Mouse (Mus musculus): ENCODE measurements around the gene 2210408I21Rik. TPM values are rescaled to one million over a fixed set of nuclear protein-coding genes. Genes with fewer than 3 reads are reported as not detected.

2210408I21Rik gene
- polyA plus RNA-seq, 1 experiment from 2014 or later = 11.8 TPM

DNA sequence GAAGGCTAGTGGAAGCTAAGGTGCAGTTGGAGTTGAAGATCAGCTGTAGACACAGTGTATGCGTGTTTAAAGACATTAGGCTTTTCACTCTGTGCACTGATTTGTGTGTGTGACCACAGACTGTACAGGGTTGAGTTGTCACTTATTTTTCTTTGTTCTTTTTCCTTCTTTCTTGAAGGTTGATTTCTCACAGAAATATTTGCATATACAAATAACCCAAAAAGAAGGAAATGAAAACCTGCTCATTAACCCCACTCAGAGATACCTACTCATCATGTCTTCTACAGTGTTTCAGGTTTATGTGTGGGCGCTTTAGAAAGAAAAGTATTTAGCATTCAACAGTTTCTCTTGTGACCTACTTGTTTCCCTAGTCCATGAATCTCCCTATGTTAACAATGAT, 5.5 kb downstream of the 2210408I21Rik start:
- WGBS = 82% methylated on average over 2 of the region's 2 CpGs
- H3K4me1 ChIP-seq (ENCODE audit: control insufficient read depth, insufficient read depth, low read length) = no peaks in the 10 kb centered on the region
- no peak for ATAC-seq (ENCODE audit: insufficient number of reproducible peaks, insufficient read depth, low FRiP score, low read depth)
- no peak overlapping the region for H3K4me2 ChIP-seq (replicated peaks; ENCODE audit: low read depth, low read length)
- H3K9ac ChIP-seq (replicated peaks; ENCODE audit: low read depth, low read length) = no peak overlapping the region
- H3K36me3 ChIP-seq (ENCODE audit: control insufficient read depth, insufficient read depth, low read length) = no peaks in the 10 kb centered on the region
- H3K9me3 ChIP-seq (ENCODE audit: control insufficient read depth, low read depth, low read length) = no peaks in the 10 kb centered on the region; the same call in 1 of the 2 replicates
- H3K27me3 ChIP-seq (ENCODE audit: control insufficient read depth, insufficient read depth, low read length) = no peaks in the 10 kb centered on the region
- H3K4me3 ChIP-seq (ENCODE audit: low read depth, low read length) = no peak overlapping the region
- no peak overlapping the region for H3K27ac ChIP-seq (ENCODE audit: low read length)

DNA sequence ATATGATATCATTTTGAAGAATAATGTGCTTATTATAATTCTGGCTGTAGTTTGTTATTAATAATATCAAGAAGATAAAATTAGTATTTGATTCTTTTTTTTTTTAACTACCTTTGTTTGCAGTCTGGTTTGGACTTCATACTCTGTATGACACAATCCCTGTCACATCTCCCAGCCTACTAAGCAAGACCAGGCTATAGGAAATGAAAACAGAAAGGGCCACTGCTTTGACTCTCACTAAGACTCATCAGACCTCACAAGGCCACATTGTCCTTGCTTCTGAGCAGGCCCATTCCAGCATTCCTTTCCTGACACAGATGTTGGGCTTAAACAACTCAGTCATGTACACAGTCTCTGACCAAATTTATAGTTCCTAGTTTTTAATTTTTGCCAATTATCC, 42.6 kb downstream of the 2210408I21Rik start:
- Histone ChIP-seq H3K4me3 (ENCODE audit: low read depth, low read length) (no peak overlapping the region), H3K27me3 (ENCODE audit: control insufficient read depth, insufficient read depth, low read length) (no peaks in the 10 kb centered on the region), H3K4me1 (ENCODE audit: control insufficient read depth, insufficient read depth, low read length) (no peaks in the 10 kb centered on the region), H3K9me3 (ENCODE audit: control insufficient read depth, low read depth, low read length) (no peaks in the 10 kb centered on the region), H3K4me2 (replicated peaks; ENCODE audit: low read depth, low read length) (no peak overlapping the region), H3K9ac (replicated peaks; ENCODE audit: low read depth, low read length) (no peak overlapping the region), H3K27ac (ENCODE audit: low read length) (no peak overlapping the region), H3K36me3 (ENCODE audit: control insufficient read depth, insufficient read depth, low read length) (no peaks in the 10 kb centered on the region)
- ATAC-seq (ENCODE audit: insufficient number of reproducible peaks, insufficient read depth, low FRiP score, low read depth) = no peak

DNA sequence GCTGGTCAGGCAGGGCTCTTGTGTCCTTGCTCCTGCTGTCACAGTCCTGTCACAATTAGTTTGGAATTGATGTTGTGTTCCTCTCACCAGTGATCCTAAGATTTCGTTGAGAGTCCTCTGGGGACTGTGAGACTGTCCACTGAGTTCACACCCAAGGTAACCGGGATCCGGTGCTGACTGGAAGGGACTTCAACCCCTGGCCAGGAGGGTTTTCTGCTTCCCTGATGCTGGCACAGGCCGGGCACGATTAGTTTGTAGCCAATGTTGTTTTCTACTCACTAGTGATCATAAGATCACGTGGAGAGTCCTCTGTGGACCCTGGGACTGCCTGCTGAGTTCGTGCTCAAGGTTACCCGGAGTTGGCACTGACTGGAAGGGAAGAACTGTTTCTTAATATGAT, 55.3 kb downstream of the 2210408I21Rik start:
- Histone ChIP-seq H3K9me3 (ENCODE audit: control insufficient read depth, low read depth, low read length) (no peaks in the 10 kb centered on the region), H3K4me1 (ENCODE audit: control insufficient read depth, insufficient read depth, low read length) (no peaks in the 10 kb centered on the region), H3K9ac (replicated peaks; ENCODE audit: low read depth, low read length) (no peak overlapping the region), H3K4me3 (ENCODE audit: low read depth, low read length) (no peak overlapping the region), H3K27ac (ENCODE audit: low read length) (no peak overlapping the region), H3K27me3 (ENCODE audit: control insufficient read depth, insufficient read depth, low read length) (no peaks in the 10 kb centered on the region), H3K36me3 (ENCODE audit: control insufficient read depth, insufficient read depth, low read length) (no peaks in the 10 kb centered on the region), H3K4me2 (replicated peaks; ENCODE audit: low read depth, low read length) (no peak overlapping the region)
- no peak for ATAC-seq (ENCODE audit: insufficient number of reproducible peaks, insufficient read depth, low FRiP score, low read depth)
- 93% methylated on average over 8 of the region's 8 CpGs for WGBS

DNA sequence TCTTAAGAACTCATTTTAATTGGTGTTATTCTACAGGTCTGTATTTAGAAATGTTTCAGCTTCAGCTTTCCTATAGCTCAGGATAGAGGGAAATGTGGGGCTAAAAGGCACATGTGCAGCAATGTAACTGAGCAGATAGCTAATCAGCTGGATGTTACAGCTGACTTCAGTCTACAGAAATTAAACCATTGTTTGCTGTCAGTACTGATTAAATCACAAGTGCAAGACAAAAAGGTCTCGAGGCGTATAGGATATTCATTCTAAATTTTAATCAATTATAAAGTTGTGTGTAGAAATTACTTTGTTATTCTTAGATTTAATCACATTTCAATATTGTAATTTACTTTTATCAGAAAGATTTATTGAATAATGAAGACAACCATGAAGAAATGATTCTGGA, 56.9 kb downstream of the 2210408I21Rik start:
- Histone ChIP-seq H3K27me3 (ENCODE audit: control insufficient read depth, insufficient read depth, low read length) (no peaks in the 10 kb centered on the region), H3K27ac (ENCODE audit: low read length) (no peak overlapping the region), H3K4me3 (ENCODE audit: low read depth, low read length) (no peak overlapping the region), H3K9ac (replicated peaks; ENCODE audit: low read depth, low read length) (no peak overlapping the region), H3K4me2 (replicated peaks; ENCODE audit: low read depth, low read length) (no peak overlapping the region), H3K36me3 (ENCODE audit: control insufficient read depth, insufficient read depth, low read length) (no peaks in the 10 kb centered on the region), H3K9me3 (ENCODE audit: control insufficient read depth, low read depth, low read length) (no peaks in the 10 kb centered on the region), H3K4me1 (ENCODE audit: control insufficient read depth, insufficient read depth, low read length) (no peaks in the 10 kb centered on the region)
- no peak for ATAC-seq (ENCODE audit: insufficient number of reproducible peaks, insufficient read depth, low FRiP score, low read depth)
- WGBS = 90% methylated on average over 2 of the region's 2 CpGs

DNA sequence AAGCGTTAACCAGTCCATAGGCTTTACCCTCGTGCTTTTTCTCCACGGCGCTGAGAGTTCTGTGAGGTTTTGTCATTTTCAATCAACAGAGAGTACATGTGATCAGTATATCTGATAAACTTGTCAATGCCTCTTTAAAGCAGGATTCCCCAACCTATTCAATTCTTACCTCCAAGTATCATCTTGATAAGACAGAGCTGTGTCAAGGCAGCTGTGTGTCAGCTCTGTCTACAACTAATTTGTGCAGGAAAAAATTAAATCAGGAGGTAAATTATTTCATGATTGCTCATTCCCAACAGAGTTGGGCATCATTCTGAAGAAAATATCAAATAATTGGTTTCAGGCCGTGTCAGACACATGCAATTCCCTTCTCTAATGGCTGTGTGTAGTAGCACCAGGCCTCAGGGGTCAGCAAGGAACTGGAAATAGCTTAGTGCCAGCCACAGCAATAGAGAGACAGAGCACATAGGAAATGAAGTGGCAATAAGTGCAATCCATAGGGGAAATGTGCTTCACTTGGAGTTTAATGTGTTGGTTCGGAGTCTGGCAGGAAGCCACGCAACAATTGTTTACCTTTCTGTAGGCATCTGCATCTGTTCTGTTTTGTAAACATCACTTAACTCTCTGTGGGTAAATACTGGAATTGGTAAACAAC, 73.6 kb downstream of the 2210408I21Rik start:
- ATAC-seq (ENCODE audit: insufficient number of reproducible peaks, insufficient read depth, low FRiP score, low read depth) = no peak
- Histone ChIP-seq H3K4me3 (ENCODE audit: low read depth, low read length) (no peak overlapping the region), H3K4me2 (replicated peaks; ENCODE audit: low read depth, low read length) (no peak overlapping the region), H3K9ac (replicated peaks; ENCODE audit: low read depth, low read length) (no peak overlapping the region), H3K4me1 (ENCODE audit: control insufficient read depth, insufficient read depth, low read length) (no peaks in the 10 kb centered on the region), H3K27me3 (ENCODE audit: control insufficient read depth, insufficient read depth, low read length) (no peaks in the 10 kb centered on the region), H3K9me3 (ENCODE audit: control insufficient read depth, low read depth, low read length) (no peaks in the 10 kb centered on the region), H3K36me3 (ENCODE audit: control insufficient read depth, insufficient read depth, low read length) (no peaks in the 10 kb centered on the region), H3K27ac (ENCODE audit: low read length) (no peak overlapping the region)
- 67% methylated on average over 7 of the region's 7 CpGs for WGBS

DNA sequence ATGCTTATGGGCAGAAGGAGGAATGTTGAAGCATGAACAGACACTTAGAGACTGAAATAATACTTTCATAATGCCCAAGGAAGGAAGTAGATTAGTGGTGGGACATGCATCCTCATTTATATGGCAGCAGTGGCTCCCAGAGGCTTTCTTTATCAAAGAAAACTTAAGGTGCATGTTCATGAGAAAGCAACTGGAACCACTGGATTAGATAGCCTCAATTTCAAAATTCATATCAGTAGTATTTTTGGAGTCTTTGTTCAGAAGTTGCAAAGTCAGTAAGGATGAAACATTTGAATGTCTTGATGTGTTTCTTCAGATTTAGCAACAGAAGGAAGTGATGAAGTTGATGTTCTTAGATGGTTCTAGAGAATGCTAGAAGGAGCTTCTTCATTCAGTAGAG, 77.9 kb downstream of the 2210408I21Rik start:
- Histone ChIP-seq H3K9ac (replicated peaks; ENCODE audit: low read depth, low read length) (no peak overlapping the region), H3K4me2 (replicated peaks; ENCODE audit: low read depth, low read length) (no peak overlapping the region), H3K4me3 (ENCODE audit: low read depth, low read length) (no peak overlapping the region), H3K36me3 (ENCODE audit: control insufficient read depth, insufficient read depth, low read length) (no peaks in the 10 kb centered on the region), H3K27me3 (ENCODE audit: control insufficient read depth, insufficient read depth, low read length) (no peaks in the 10 kb centered on the region), H3K9me3 (ENCODE audit: control insufficient read depth, low read depth, low read length) (no peaks in the 10 kb centered on the region), H3K27ac (ENCODE audit: low read length) (no peak overlapping the region), H3K4me1 (ENCODE audit: control insufficient read depth, insufficient read depth, low read length) (no peaks in the 10 kb centered on the region)
- no peak for ATAC-seq (ENCODE audit: insufficient number of reproducible peaks, insufficient read depth, low FRiP score, low read depth)

DNA sequence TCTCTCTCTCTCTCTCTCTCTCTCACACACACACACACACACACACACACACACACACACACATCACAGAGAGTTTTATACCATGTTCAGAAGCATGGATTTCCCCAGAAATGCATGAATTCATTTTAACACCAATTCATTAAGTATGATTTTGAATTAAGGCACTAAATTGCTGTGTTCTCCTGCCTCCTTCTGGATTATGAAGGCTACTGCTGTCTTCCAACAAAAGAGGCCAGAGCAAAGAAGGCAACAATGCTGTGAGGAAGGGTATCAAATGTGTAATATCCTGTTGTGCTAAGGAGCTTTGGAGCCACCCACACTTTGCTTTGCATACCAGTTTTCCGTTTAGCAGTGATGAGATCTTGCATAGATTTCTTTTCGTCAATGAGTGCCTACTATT, 80.1 kb downstream of the 2210408I21Rik start:
- WGBS = 81% methylated on average over 2 of the region's 2 CpGs

DNA sequence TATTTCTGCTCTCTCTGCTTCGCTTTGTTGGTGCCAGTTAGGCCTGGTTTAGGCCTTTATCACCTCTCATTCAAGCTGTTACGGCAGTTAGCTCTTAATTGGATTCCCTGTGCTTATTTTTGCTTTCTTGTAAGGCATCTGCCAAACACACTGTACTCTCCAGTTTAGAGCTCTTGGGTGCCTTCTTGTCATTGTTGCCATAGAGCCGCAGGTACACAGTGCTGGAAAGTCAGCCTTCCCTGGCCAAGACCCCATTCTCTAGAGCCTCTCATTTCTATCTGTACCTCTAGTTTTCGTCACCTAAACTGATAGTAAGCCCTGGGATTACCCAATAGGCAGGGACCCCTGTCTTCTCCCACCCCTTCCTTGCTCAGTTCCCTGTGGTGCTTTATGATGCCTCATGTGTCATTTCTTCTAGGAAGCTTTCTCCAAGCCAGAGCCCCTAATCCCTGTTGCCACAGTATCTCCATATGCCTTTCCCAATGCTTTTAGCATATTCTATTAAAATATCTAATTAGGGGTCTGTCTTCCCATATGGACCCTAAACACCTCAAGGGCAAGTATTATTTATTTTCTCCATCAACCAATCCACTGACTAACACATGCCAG, 82.4 kb downstream of the 2210408I21Rik start:
- Histone ChIP-seq H3K4me1 (ENCODE audit: control insufficient read depth, insufficient read depth, low read length) (no peaks in the 10 kb centered on the region), H3K36me3 (ENCODE audit: control insufficient read depth, insufficient read depth, low read length) (no peaks in the 10 kb centered on the region), H3K27me3 (ENCODE audit: control insufficient read depth, insufficient read depth, low read length) (no peaks in the 10 kb centered on the region), H3K4me2 (replicated peaks; ENCODE audit: low read depth, low read length) (no peak overlapping the region), H3K4me3 (ENCODE audit: low read depth, low read length) (no peak overlapping the region), H3K9me3 (ENCODE audit: control insufficient read depth, low read depth, low read length) (no peaks in the 10 kb centered on the region), H3K9ac (replicated peaks; ENCODE audit: low read depth, low read length) (no peak overlapping the region), H3K27ac (ENCODE audit: low read length) (no peak overlapping the region)
- ATAC-seq (ENCODE audit: insufficient number of reproducible peaks, insufficient read depth, low FRiP score, low read depth) = no peak
- WGBS = 83% methylated on average over 4 of the region's 4 CpGs

More for the DNA sequence above, 80.1 kb downstream of the 2210408I21Rik start:
- Histone ChIP-seq H3K27me3 (ENCODE audit: control insufficient read depth, insufficient read depth, low read length) (no peaks in the 10 kb centered on the region), H3K9me3 (ENCODE audit: control insufficient read depth, low read depth, low read length) (no peaks in the 10 kb centered on the region), H3K4me1 (ENCODE audit: control insufficient read depth, insufficient read depth, low read length) (no peaks in the 10 kb centered on the region), H3K4me2 (replicated peaks; ENCODE audit: low read depth, low read length) (no peak overlapping the region), H3K27ac (ENCODE audit: low read length) (no peak overlapping the region), H3K4me3 (ENCODE audit: low read depth, low read length) (no peak overlapping the region), H3K9ac (replicated peaks; ENCODE audit: low read depth, low read length) (no peak overlapping the region), H3K36me3 (ENCODE audit: control insufficient read depth, insufficient read depth, low read length) (no peaks in the 10 kb centered on the region)
- ATAC-seq (ENCODE audit: insufficient number of reproducible peaks, insufficient read depth, low FRiP score, low read depth) = no peak

DNA sequence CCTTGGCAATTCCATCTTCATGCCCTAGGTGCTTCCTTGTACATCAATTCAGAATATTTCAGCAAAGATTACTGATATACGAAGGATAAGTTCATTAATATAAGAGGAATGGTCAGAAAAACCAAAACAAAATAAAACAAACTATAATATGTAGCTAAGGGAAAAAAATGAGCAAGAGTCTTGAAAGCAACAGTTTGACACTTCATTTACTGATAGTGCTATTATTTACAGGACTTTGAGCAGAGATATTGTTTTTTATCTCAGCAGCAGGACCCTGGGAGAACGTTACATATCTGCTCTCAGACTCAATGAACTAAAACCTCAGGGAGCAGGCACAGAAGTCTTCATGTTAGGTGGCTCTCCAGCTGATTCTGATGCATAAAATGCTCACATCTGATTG, 85.7 kb downstream of the 2210408I21Rik start:
- H3K9ac ChIP-seq (replicated peaks; ENCODE audit: low read depth, low read length) = no peak overlapping the region
- H3K36me3 ChIP-seq (ENCODE audit: control insufficient read depth, insufficient read depth, low read length) = no peaks in the 10 kb centered on the region
- no peak overlapping the region for H3K4me3 ChIP-seq (ENCODE audit: low read depth, low read length)
- no peak for ATAC-seq (ENCODE audit: insufficient number of reproducible peaks, insufficient read depth, low FRiP score, low read depth)
- WGBS = 74% methylated on average over 2 of the region's 2 CpGs
- H3K9me3 ChIP-seq (ENCODE audit: control insufficient read depth, low read depth, low read length) = no peaks in the 10 kb centered on the region
- H3K27me3 ChIP-seq (ENCODE audit: control insufficient read depth, insufficient read depth, low read length) = no peaks in the 10 kb centered on the region
- H3K4me2 ChIP-seq (replicated peaks; ENCODE audit: low read depth, low read length) = no peak overlapping the region
- H3K4me1 ChIP-seq (ENCODE audit: control insufficient read depth, insufficient read depth, low read length) = no peaks in the 10 kb centered on the region
- H3K27ac ChIP-seq (ENCODE audit: low read length) = no peak overlapping the region
